17 mouse cellular contexts compared by ENCODE assay signal in the genomic region with DNA sequence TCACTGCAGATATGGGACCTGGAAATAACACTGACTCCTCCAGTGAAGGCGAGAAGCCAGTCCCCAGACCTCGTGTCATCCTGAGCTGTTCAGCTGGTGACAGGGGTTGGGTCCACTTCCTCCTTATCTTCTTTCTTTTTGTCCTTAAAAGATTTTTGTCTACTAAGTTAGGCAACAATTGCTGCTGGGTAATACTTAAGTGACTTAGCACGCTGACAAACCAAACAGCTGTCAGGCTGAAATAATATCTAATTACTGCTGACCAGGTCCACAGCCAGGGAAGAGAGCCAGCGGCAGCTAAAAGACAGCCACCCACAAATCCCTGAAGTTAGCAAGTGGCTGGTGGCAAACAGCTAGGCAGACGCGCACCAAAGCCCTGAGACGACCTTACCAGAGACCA. TPM values are rescaled to one million over a fixed set of nuclear protein-coding genes. Genes with fewer than 3 reads are reported as not detected.
DNase-seq lines count a peak whose midpoint lies in the region; ATAC-seq lines count a peak whose summit lies in the region.
"Had no signal": no experiment of that assay in that cellular context is flagged by ENCODE, and none has a peak within 500 bp of the region (broad histone marks: within the 10 kb centered on the region; RNA-seq: fewer than 3 reads in every experiment).

No protein-coding gene starts in this region.

- 42% methylated on average over 7 of the region's 7 CpGs for WGBS in heart, embryonic 15.5 days

- H3K9ac ChIP-seq in heart, embryonic 15.5 days, result no peak overlapping the region
- H3K9ac ChIP-seq: embryonic facial prominence, embryonic 12.5 days; midbrain, embryonic 13.5 days; neural tube, embryonic 12.5 days had no signal

- 0 out of 2 replicates have a peak, but pooled peaks have one; percentile 20 for ATAC-seq in heart, embryonic 15.5 days (replicated peaks; ENCODE audit: insufficient number of reproducible peaks, insufficient read depth, low FRiP score, low read depth)
- ATAC-seq: midbrain, embryonic 13.5 days had no signal

- H3K9me3 ChIP-seq in heart, embryonic 15.5 days (replicated peaks), result no peaks in the 10 kb centered on the region
- H3K9me3 ChIP-seq: embryonic facial prominence, embryonic 12.5 days; midbrain, embryonic 13.5 days; neural tube, embryonic 12.5 days had no signal

- no peaks in the 10 kb centered on the region for H3K27me3 ChIP-seq in heart, embryonic 15.5 days
- H3K27me3 ChIP-seq: embryonic facial prominence, embryonic 12.5 days; midbrain, embryonic 13.5 days; neural tube, embryonic 12.5 days had no signal

- peak overlapping the region; percentile 50 for H3K27ac ChIP-seq in heart, embryonic 15.5 days
- H3K27ac ChIP-seq: embryonic facial prominence, embryonic 12.5 days; midbrain, embryonic 13.5 days; neural tube, embryonic 12.5 days had no signal

- H3K4me1 ChIP-seq in heart, embryonic 15.5 days (replicated peaks), result peaks cover 28% of the 10 kb centered on the region
- H3K4me1 ChIP-seq: midbrain, embryonic 13.5 days; neural tube, embryonic 12.5 days had no signal

- H3K4me3 ChIP-seq in heart, embryonic 15.5 days, result no peak overlapping the region
- H3K4me3 ChIP-seq: embryonic facial prominence, embryonic 12.5 days; midbrain, embryonic 13.5 days; neural tube, embryonic 12.5 days had no signal

- no peak overlapping the region for H3K4me2 ChIP-seq in heart, embryonic 15.5 days
- H3K4me2 ChIP-seq: embryonic facial prominence, embryonic 12.5 days; midbrain, embryonic 13.5 days; neural tube, embryonic 12.5 days had no signal

- DNase-seq in lung, postnatal 10 days, result peak; percentile 25
- DNase-seq in lung, postnatal 25 days (ENCODE audit: low spot score), result no peak
- DNase-seq in gastrocnemius, adult 8-10 months (ENCODE audit: low spot score in 2 of 2), result peak; percentile 46 to 63
- no peak for DNase-seq in cerebellum, adult 11-12 months
- DNase-seq in cerebellum, adult 11 months, result no peak
- DNase-seq in B cell, adult 2 months, result no peak
- DNase-seq: adrenal gland, postnatal 36 days; cerebellum, adult 9-11 months had no signal

- peaks cover 44% of the 10 kb centered on the region for H3K36me3 ChIP-seq in heart, embryonic 15.5 days

RNA-seq across cellular contexts. Expression of gene Ghdc, which starts 34.8 kb away (rescaled TPM):
- 1 to 10 TPM; 4.3 to 8.2 (median 5.7) TPM for total RNA-seq in gastrocnemius, adult 8-10 months (2022)
- 5.5 and 8.1 TPM in 2 replicates for polyA plus RNA-seq in heart, embryonic 15.5 days (2015; fragmentation: Nextera tagmentation; extraction: Ambion mirVana)

RNA-seq across cellular contexts. Expression of gene Hcrt, which starts 42.8 kb away (rescaled TPM):
- not detected for total RNA-seq in gastrocnemius, adult 8-10 months (2022)
- polyA plus RNA-seq in heart, embryonic 15.5 days (2015; fragmentation: Nextera tagmentation; extraction: Ambion mirVana), result not detected in 2 replicates
- total RNA-seq: adrenal gland, postnatal 36 days; gastrocnemius, postnatal 36 days had no signal
- polyA plus RNA-seq: embryonic facial prominence, embryonic 12.5 days; forebrain, embryonic 11.5 days; kidney, embryonic 16.5 days; liver, embryonic 16.5 days; stomach, embryonic 16.5 days had no signal

RNA-seq across cellular contexts. Expression of gene Stat5b, which starts 45.0 kb away (rescaled TPM):
- total RNA-seq in gastrocnemius, adult 8-10 months (2022), result 100 to 1,000 TPM; 136 to 186 (median 155) TPM
- polyA plus RNA-seq in heart, embryonic 15.5 days (2015; fragmentation: Nextera tagmentation; extraction: Ambion mirVana), result 25.3 and 34.6 TPM in 2 replicates

RNA-seq across cellular contexts. Expression of gene Kcnh4, which starts 45.8 kb away (rescaled TPM):
- not detected for total RNA-seq in gastrocnemius, adult 8-10 months (2022)
- polyA plus RNA-seq in heart, embryonic 15.5 days (2015; fragmentation: Nextera tagmentation; extraction: Ambion mirVana), result 0.10 TPM in 1 of 2 replicates, not detected in the other
- total RNA-seq: gastrocnemius, postnatal 36 days had no signal
- polyA plus RNA-seq: kidney, embryonic 16.5 days; liver, embryonic 16.5 days had no signal

RNA-seq across cellular contexts. Expression of gene Stat5a, which starts 53.6 kb away (rescaled TPM):
- 10 to 100 TPM; 10.9 to 16.8 (median 11.0) TPM for total RNA-seq in gastrocnemius, adult 8-10 months (2022)
- 6.1 and 11.9 TPM in 2 replicates for polyA plus RNA-seq in heart, embryonic 15.5 days (2015; fragmentation: Nextera tagmentation; extraction: Ambion mirVana)

Comparison
In these comparisons a context has a peak if more than half of its experiments do, and no peak if none do; other contexts are left out.
1. DNase-seq: peak in lung, postnatal 10 days (single experiment) and gastrocnemius, adult 8-10 months (2 of 2); none in lung, postnatal 25 days (single experiment), cerebellum, adult 11-12 months (single experiment), cerebellum, adult 11 months (single experiment) and B cell, adult 2 months (0 of 2).